Mouse (Mus musculus) heart, embryonic 13.5 days (tissue): Measurements from ENCODE around the gene Nr5a2. TPM values are rescaled to one million over a fixed set of nuclear protein-coding genes. Genes with fewer than 3 reads are reported as not detected.

Experiments used
- ATAC-seq: fragments of 200-750 bp; cut with Nextera tagmentation; 2 replicates; pipeline ENCODE4 v1.8.0; 2017; ENCODE audit warnings: moderate TSS enrichment; ENCODE audit not compliant: insufficient number of reproducible peaks, low FRiP score, low TSS enrichment; ENCODE audit errors: extremely low read depth
- H3K27ac ChIP-seq: fragments of 300-500 bp; sonication (generic); replicated peaks from 2 replicates; pipeline ENCODE4 v1.5.1; 2015; ENCODE audit warnings: moderate library complexity, mild to moderate bottlenecking, inconsistent platforms
- H3K27me3 ChIP-seq: fragments of 300-500 bp; sonication (generic); replicated peaks from 2 replicates; pipeline ENCODE4 v1.6.1; 2015; ENCODE audit warnings: mild to moderate bottlenecking, inconsistent platforms
- H3K36me3 ChIP-seq: fragments of 300-500 bp; sonication (generic); 2 replicates; pipeline ENCODE4 v1.6.1; 2015; ENCODE audit warnings: mild to moderate bottlenecking, inconsistent platforms
- H3K4me1 ChIP-seq: fragments of 300-500 bp; sonication (generic); 2 replicates; pipeline ENCODE4 v1.6.1; 2015; ENCODE audit warnings: inconsistent platforms
- H3K4me2 ChIP-seq: fragments of 300-500 bp; sonication (generic); 2 replicates; pipeline ENCODE4 v1.6.1; 2015; ENCODE audit warnings: inconsistent platforms, mild to moderate bottlenecking, moderate library complexity
- H3K4me3 ChIP-seq: fragments of 300-500 bp; sonication (generic); 2 replicates; pipeline ENCODE4 v1.5.1; 2015; ENCODE audit warnings: moderate library complexity, mild to moderate bottlenecking, inconsistent platforms
- H3K9ac ChIP-seq: fragments of 300-500 bp; sonication (generic); 2 replicates; pipeline ENCODE4 v1.6.1; 2015; ENCODE audit warnings: inconsistent platforms, mild to moderate bottlenecking, moderate library complexity
- H3K9me3 ChIP-seq: fragments of 300-500 bp; sonication (generic); 2 replicates; pipeline ENCODE4 v1.6.1; 2016; ENCODE audit warnings: inconsistent platforms
- WGBS: fragments of 180-500 bp; shearing (Covaris S2); methylation state at CpG from one replicate; pipeline ENCODE4 v1.1.7; 2015; ENCODE audit warnings: mixed read lengths; 5-methylcytosine and 5-hydroxymethylcytosine counted together
- polyA plus RNA-seq: library from polyadenylated mRNA; unstranded; fragments of >200 nt; fragmentation: Nextera tagmentation; extraction: Ambion mirVana; gene quantifications from 2 replicates; pipeline ENCODE4 v1.2.1, GENCODE M21; 2015

The Nr5a2 gene
- polyA plus RNA-seq, 1 experiment from 2014 or later = 0.40 TPM

DNA sequence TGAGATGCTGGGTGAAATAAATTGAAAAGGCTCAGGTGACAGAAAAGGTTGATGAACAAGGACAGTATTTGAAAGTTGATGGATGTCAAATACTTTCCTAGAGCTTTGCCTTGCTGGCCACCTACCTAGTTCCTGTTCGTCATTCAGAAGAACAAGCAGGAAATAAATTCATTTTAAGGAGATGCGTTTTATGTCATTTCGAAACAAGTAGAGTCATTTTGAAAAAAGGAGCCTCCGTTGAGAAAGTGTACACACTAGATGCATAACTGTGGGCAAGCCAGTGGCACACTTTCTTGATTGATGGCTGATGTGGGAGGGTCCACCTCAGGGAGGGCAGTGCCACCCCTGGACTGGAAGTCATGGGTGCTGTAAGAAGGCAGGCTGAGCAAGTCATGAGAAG is 62.1 kb downstream of the Nr5a2 start:
- Histone ChIP-seq H3K27me3 (no peaks in the 10 kb centered on the region), H3K4me2 (no peak overlapping the region), H3K4me3 (no peak overlapping the region), H3K27ac (no peak overlapping the region), H3K9ac (no peak overlapping the region), H3K36me3 (no peaks in the 10 kb centered on the region), H3K4me1 (peaks cover 8% of the 10 kb centered on the region; the same call in 1 of the 2 replicates), H3K9me3 (peaks cover 6% of the 10 kb centered on the region; the same call in 1 of the 2 replicates)
- 81% methylated on average over 4 of the region's 4 CpGs for WGBS
- no peak for ATAC-seq

DNA sequence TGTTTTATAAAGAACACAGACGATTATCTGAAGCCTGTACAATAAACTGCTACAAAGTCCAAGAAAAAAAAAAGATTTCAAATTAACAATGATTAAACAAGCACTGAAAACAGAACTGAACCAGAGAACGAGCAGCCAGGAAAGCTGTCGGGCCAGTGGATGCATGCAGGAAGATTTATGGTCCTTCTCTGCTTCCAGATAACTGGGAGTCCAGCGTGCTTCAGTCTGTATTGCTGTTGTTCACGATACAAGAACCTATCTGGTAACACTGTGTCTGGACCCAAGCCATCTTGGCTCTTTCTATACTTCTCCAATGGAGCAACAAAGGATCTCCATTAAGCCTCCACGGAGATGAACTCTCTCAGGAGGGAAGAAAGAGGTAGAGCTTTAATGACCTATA is 63.9 kb downstream of the Nr5a2 start:
- H3K36me3 ChIP-seq = no peaks in the 10 kb centered on the region
- no peak overlapping the region for H3K4me2 ChIP-seq
- H3K9me3 ChIP-seq = peaks cover 3% of the 10 kb centered on the region; the same call in 1 of the 2 replicates
- no peak overlapping the region for H3K9ac ChIP-seq
- ATAC-seq = no peak
- H3K4me1 ChIP-seq = peaks cover 13% of the 10 kb centered on the region
- no peak overlapping the region for H3K27ac ChIP-seq
- H3K4me3 ChIP-seq = no peak overlapping the region
- no peaks in the 10 kb centered on the region for H3K27me3 ChIP-seq
- 61% methylated on average over 6 of the region's 6 CpGs for WGBS

DNA sequence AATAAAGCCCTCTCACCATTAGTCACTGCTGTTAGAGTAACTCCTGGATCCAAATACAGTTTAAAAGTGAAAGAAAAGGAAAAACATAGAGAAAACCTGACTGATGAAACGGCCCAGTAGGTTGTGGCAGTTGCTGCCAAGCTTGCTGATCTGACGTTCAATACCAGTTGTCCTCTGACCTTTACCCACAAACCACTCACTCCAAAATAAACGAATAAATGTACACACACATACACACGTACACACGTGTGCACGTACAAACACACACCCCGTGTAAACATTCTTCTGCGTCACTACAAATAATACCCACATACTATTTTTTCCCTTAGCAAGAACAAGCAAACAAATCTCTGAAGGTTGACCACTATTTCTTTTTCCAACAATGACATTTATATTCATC is 64.4 kb downstream of the Nr5a2 start:
- Histone ChIP-seq H3K4me1 (peaks cover 13% of the 10 kb centered on the region), H3K27ac (no peak overlapping the region), H3K9me3 (no peaks in the 10 kb centered on the region), H3K4me3 (no peak overlapping the region), H3K4me2 (no peak overlapping the region), H3K9ac (no peak overlapping the region), H3K27me3 (no peaks in the 10 kb centered on the region), H3K36me3 (no peaks in the 10 kb centered on the region)
- ATAC-seq = no peak
- WGBS = 82% methylated on average over 8 of the region's 8 CpGs

DNA sequence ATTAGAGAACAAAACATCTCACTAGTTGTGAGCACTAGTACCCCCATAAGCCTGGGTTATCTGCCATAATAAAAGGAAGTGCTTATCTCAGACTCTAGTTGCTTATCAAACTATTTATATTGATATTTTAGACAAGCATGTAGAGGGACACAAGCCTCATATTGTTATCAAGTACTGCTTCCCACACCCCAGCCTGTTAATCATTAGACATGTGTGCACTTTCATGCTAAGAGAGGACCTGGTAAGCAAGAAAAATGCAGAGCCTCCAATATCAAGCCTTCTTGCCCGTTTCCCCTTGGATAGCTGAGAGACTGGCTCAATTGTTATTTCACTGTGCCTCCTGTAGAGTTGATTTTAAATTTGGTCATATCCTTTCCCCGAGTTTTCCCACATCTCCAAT is 65.5 kb downstream of the Nr5a2 start:
- no peaks in the 10 kb centered on the region for H3K9me3 ChIP-seq
- no peak overlapping the region for H3K4me3 ChIP-seq
- WGBS = 55% methylated on average over 2 of the region's 2 CpGs
- peaks cover 13% of the 10 kb centered on the region for H3K4me1 ChIP-seq
- no peak overlapping the region for H3K27ac ChIP-seq
- ATAC-seq = no peak
- H3K9ac ChIP-seq = no peak overlapping the region
- H3K36me3 ChIP-seq = no peaks in the 10 kb centered on the region
- H3K27me3 ChIP-seq = no peaks in the 10 kb centered on the region
- no peak overlapping the region for H3K4me2 ChIP-seq

DNA sequence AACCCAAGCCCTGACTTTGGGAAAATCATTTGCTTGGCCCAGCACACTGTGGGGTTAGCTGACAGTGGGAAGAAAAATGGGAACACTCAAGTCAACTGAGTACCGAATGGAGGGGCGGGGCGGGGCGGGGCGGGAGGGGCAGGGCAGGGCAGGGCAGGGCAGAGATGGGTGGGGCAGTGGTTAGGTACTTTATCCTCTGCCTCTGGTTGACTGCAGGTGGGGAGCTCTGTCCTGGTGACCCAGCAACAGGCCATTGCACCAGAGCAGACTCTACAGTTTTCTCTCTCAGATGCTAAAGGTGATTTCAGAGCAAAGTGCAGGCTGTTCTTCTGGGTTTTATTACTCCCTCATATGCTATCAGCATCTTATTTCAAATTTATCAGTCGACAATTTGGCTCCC is 67.1 kb downstream of the Nr5a2 start:
- ATAC-seq = no peak
- no peak overlapping the region for H3K27ac ChIP-seq
- H3K36me3 ChIP-seq = no peaks in the 10 kb centered on the region
- no peak overlapping the region for H3K4me2 ChIP-seq
- 85% methylated on average over 6 of the region's 6 CpGs for WGBS
- H3K9me3 ChIP-seq = no peaks in the 10 kb centered on the region
- no peaks in the 10 kb centered on the region for H3K27me3 ChIP-seq
- no peak overlapping the region for H3K4me3 ChIP-seq
- peaks cover 5% of the 10 kb centered on the region; the same call in 1 of the 2 replicates for H3K4me1 ChIP-seq
- no peak overlapping the region for H3K9ac ChIP-seq

DNA sequence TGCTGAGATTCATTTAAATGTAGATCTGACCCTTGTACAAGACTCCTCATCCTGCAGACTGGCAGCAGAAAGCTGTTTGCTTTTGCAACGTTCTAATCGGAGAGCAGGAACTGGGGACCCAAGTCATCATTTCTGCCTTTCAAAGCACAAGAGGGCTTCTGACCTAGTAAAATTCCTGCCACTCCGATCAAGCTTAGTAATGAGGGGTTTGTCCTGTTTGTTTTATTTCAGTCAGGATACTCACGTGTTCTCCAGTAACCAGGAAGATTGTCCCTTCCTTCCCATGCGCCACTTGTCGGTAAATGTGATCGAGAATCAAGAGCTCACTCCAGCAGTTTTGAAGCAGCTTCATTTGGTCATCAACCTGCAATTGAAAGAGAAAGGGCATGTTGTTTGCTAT is 69.8 kb downstream of the Nr5a2 start:
- H3K4me1 ChIP-seq = peaks cover 9% of the 10 kb centered on the region
- H3K9me3 ChIP-seq = no peaks in the 10 kb centered on the region
- no peaks in the 10 kb centered on the region for H3K36me3 ChIP-seq
- no peak for ATAC-seq
- H3K27me3 ChIP-seq = no peaks in the 10 kb centered on the region
- H3K9ac ChIP-seq = no peak overlapping the region
- no peak overlapping the region for H3K4me3 ChIP-seq
- H3K4me2 ChIP-seq = no peak overlapping the region
- no peak overlapping the region for H3K27ac ChIP-seq
- 62% methylated on average over 7 of the region's 7 CpGs for WGBS

DNA sequence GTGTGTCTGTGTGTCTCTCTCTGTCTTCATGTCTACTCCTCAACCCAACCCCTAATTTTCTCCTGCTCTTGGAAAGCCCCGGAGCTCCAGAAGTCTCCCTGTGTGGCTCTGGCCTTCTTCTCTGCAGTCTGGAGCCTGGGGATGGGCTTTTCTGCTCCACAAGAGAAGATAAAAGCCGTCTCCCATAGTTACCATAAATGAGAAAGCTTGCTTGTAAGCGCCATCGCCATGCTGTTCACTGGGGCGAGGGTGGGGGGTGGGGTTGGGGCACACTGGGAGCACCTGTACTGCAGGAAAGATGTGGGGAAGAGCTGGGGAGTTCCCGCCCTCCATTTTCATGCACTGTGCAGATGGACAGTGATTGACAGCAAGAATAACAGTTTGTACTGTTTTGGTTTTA is 71.5 kb downstream of the Nr5a2 start:
- no peak for ATAC-seq
- H3K4me1 ChIP-seq = peaks cover 9% of the 10 kb centered on the region
- H3K27ac ChIP-seq = no peak overlapping the region
- WGBS = 63% methylated on average over 6 of the region's 6 CpGs
- H3K27me3 ChIP-seq = no peaks in the 10 kb centered on the region
- no peaks in the 10 kb centered on the region for H3K9me3 ChIP-seq
- no peak overlapping the region for H3K4me3 ChIP-seq
- no peak overlapping the region for H3K9ac ChIP-seq
- no peak overlapping the region for H3K4me2 ChIP-seq
- no peaks in the 10 kb centered on the region for H3K36me3 ChIP-seq

DNA sequence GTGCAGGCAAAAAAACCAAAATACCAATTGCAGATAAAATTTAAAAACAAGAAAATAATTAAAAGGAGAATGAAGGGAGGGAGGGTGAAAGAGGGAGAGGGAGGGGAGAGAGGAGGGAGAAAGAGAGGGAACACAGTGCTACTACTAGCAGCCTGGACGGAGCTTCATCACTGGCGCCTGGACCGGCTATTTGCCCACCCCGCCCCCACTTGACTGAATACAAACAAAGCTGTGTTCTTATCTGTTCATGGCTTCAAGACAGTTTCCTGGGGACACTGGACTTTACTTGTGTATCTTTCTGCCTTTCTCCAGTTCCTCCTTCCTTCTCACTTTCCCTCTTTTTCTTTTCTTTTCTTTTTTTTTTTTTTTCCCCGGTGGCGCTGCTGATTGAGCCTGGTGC is 73.6 kb downstream of the Nr5a2 start:
- H3K4me1 ChIP-seq = peaks cover 4% of the 10 kb centered on the region; the same call in 1 of the 2 replicates
- H3K27me3 ChIP-seq = no peaks in the 10 kb centered on the region
- no peak overlapping the region for H3K4me3 ChIP-seq
- H3K9me3 ChIP-seq = no peaks in the 10 kb centered on the region
- no peak overlapping the region for H3K9ac ChIP-seq
- H3K4me2 ChIP-seq = peak overlapping the region; percentile 7; the same call in 1 of the 2 replicates
- no peak overlapping the region for H3K27ac ChIP-seq
- no peak for ATAC-seq
- no peaks in the 10 kb centered on the region for H3K36me3 ChIP-seq
- WGBS = 26% methylated on average over 6 of the region's 6 CpGs

DNA sequence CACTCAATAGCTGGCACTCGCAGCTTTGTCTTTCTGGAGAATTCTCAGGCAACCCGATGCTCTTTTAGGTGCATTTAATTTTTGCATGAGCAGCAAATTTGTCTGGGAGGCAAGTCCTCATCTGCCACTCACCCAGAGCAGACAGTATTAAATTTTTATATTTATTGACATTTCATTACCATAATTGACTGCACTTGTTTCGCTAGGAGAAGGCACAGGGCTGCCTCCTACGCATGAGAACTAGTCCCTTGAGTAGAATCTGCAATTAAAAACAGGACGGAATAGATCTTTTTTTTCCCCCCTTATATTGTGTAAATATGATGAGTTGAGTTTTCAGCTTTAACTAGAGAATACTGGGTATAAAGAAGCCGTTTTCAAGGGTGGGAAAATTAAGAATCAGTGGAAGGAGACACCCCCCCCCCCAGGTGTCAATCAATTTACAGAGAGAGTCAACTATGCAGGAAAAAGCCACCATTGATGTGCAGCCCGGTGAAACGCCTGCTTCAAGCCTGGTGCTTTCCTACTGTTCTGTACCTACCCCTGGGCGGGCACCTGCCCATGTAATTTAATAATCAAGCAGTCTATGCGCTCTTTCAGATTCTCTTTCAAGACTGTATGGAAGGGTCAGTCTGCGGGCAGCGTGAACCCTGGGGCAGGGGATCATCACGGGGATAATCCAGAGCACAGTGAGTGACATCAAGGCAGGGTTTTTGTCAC is 76.6 kb downstream of the Nr5a2 start:
- Histone ChIP-seq H3K4me2 (no peak overlapping the region), H3K36me3 (no peaks in the 10 kb centered on the region), H3K9me3 (no peaks in the 10 kb centered on the region), H3K4me1 (peaks cover 4% of the 10 kb centered on the region; the same call in 1 of the 2 replicates), H3K9ac (no peak overlapping the region), H3K27me3 (no peaks in the 10 kb centered on the region), H3K27ac (no peak overlapping the region), H3K4me3 (no peak overlapping the region)
- no peak for ATAC-seq
- 80% methylated on average over 13 of the region's 13 CpGs for WGBS

DNA sequence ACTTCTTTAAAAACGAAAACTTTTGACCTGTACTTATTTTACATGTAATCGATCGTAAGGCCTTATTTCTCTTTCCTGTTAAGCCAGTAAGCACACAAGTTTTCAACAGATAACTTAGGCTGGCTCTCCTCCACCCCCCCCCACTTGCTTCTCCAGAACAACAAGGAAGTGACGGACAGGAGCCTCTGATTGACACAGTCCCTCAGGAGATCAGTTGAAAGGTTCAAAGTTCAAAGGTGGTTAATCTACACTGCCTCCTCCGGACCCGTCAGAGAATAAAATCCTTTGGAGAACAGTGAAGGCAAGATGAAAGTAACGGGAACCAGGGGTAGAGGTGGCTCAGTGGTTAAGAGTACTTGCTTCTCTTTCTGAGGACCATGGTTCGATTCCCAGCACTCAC is 80.0 kb downstream of the Nr5a2 start:
- no peaks in the 10 kb centered on the region for H3K4me1 ChIP-seq
- H3K4me3 ChIP-seq = no peak overlapping the region
- H3K9me3 ChIP-seq = no peaks in the 10 kb centered on the region
- no peak overlapping the region for H3K4me2 ChIP-seq
- no peak for ATAC-seq
- no peaks in the 10 kb centered on the region for H3K36me3 ChIP-seq
- H3K27me3 ChIP-seq = no peaks in the 10 kb centered on the region
- WGBS = 85% methylated on average over 8 of the region's 8 CpGs
- H3K27ac ChIP-seq = no peak overlapping the region
- no peak overlapping the region for H3K9ac ChIP-seq

DNA sequence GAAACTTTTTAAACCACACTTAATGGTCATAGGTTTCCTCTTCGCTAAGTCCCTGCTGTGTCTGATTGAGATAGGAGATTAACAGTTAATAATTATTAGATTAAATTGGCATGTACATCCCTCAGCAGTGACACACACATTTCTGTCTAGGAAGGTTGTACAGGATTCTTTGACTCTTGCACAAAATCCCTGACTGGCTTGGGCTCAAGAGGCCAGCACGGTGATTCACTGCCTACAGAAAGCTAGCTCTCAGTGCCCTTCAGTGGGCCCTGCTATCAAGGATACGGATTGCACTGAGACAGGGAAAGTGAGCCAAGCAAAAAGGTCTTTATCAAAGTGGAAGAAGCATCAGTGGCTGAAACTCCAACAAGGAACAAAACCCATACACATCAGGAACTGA is 85.2 kb downstream of the Nr5a2 start:
- no peak for ATAC-seq
- Histone ChIP-seq H3K4me2 (no peak overlapping the region), H3K9me3 (no peaks in the 10 kb centered on the region), H3K4me1 (peaks cover 4% of the 10 kb centered on the region), H3K27me3 (no peaks in the 10 kb centered on the region), H3K36me3 (no peaks in the 10 kb centered on the region), H3K9ac (no peak overlapping the region), H3K4me3 (no peak overlapping the region), H3K27ac (no peak overlapping the region)
- WGBS = 72% methylated on average over 3 of the region's 3 CpGs

DNA sequence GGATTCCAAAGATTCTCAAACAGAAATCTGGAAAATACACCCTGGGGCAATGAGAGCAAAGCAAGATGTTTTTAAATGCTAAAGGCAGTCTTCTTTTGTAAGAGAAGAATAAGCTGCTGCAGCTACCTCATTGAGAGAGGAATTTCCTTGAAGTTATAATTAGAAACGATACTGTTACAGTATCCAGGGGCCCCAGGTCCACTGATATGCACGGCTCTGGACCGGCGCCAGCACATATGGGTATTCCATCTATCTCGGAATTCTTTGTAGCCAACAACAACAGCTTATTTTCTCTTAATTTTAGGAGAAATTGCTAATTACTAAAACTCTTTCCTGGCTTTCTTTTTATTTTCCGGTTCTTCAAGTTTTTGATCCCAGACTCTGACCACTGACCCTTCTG is 91.3 kb downstream of the Nr5a2 start:
- WGBS = 21% methylated on average over 6 of the region's 6 CpGs
- no peaks in the 10 kb centered on the region for H3K9me3 ChIP-seq
- H3K4me1 ChIP-seq = peaks cover 21% of the 10 kb centered on the region
- ATAC-seq = no peak
- no peaks in the 10 kb centered on the region for H3K27me3 ChIP-seq
- 0 out of 2 replicates have a peak overlapping the region, but pooled peaks have one; percentile 10 for H3K4me3 ChIP-seq
- peak overlapping the region; percentile 68 for H3K27ac ChIP-seq
- no peaks in the 10 kb centered on the region for H3K36me3 ChIP-seq
- no peak overlapping the region; the same call in 1 of the 2 replicates for H3K9ac ChIP-seq
- H3K4me2 ChIP-seq = peak overlapping the region; percentile 54
